Mouse (Mus musculus) kidney, embryonic 14.5 days (tissue): ENCODE results near the gene Mrgprd. TPM values are rescaled to one million over a fixed set of nuclear protein-coding genes. Genes with fewer than 3 reads are reported as not detected.

Experiments used
- ATAC-seq: fragments of 200-750 bp; cut with Nextera tagmentation; 2 replicates; pipeline ENCODE4 v1.8.0; 2017; ENCODE audit warnings: moderate number of reproducible peaks, mild to moderate bottlenecking, moderate TSS enrichment, moderate library complexity; ENCODE audit not compliant: low FRiP score, low TSS enrichment
- H3K27ac ChIP-seq: fragments of 300-500 bp; sonication (generic); 2 replicates; pipeline ENCODE4 v1.5.1; 2014; ENCODE audit warnings: low read depth, mild to moderate bottlenecking, low read length, moderate library complexity, mixed read lengths
- H3K27me3 ChIP-seq: fragments of 300-500 bp; sonication (generic); 2 replicates; pipeline ENCODE4 v1.6.1; 2014; ENCODE audit warnings: mild to moderate bottlenecking, low read length; ENCODE audit not compliant: control insufficient read depth, insufficient read depth
- H3K36me3 ChIP-seq: fragments of 300-500 bp; sonication (generic); 2 replicates; pipeline ENCODE4 v1.6.1; 2014; ENCODE audit warnings: low read length, mixed read lengths; ENCODE audit not compliant: control insufficient read depth, insufficient read depth
- H3K4me1 ChIP-seq: fragments of 300-500 bp; sonication (generic); 2 replicates; pipeline ENCODE4 v1.6.1; 2014; ENCODE audit warnings: low read length, mixed read lengths; ENCODE audit not compliant: control insufficient read depth, insufficient read depth
- H3K4me2 ChIP-seq: fragments of 300-500 bp; sonication (generic); replicated peaks from 2 replicates; pipeline ENCODE4 v1.6.1; 2014; ENCODE audit warnings: low read depth, mild to moderate bottlenecking, low read length
- H3K4me3 ChIP-seq: fragments of 300-500 bp; sonication (generic); 2 replicates; pipeline ENCODE4 v1.5.1; 2014; ENCODE audit warnings: mild to moderate bottlenecking, low read length
- H3K9ac ChIP-seq: fragments of 300-500 bp; sonication (generic); 2 replicates; pipeline ENCODE4 v1.6.1; 2014; ENCODE audit warnings: low read depth, mild to moderate bottlenecking, low read length, moderate library complexity
- H3K9me3 ChIP-seq: fragments of 300-500 bp; sonication (generic); 2 replicates; pipeline ENCODE4 v1.6.1; 2016; ENCODE audit warnings: low read length; ENCODE audit not compliant: control insufficient read depth
- WGBS: fragments of 180-500 bp; shearing (Covaris S2); extraction: QIAGEN DNeasy Blood & Tissue Kit; methylation state at CpG from one replicate; pipeline ENCODE4 v1.1.7; 2014; 5-methylcytosine and 5-hydroxymethylcytosine counted together
- polyA plus RNA-seq: library from polyadenylated mRNA; unstranded; fragments of >200 nt; fragmentation: Nextera tagmentation; extraction: Ambion mirVana; gene quantifications from 2 replicates; pipeline ENCODE4 v1.2.1, GENCODE M21; 2014

The Mrgprd gene
- polyA plus RNA-seq, 1 experiment from 2014 or later: not detected

DNA sequence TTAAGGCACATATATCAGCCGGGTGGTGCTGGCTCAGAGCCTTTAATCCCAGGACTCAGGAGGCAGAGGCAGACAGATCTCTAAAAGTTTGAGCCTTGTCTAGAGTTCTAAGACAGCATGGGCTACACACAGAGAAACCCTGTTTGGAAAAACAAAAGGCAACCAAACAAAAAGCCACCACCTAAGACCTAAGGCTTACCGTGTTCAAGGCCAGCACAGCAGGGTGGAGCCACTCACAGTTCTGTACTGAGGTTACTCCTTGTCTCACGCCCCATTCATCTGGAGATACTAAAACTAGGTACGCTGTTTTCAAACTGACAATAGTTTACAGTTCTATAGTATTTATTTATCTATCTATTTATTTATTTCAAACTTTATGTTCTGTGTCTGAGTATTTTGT lies 29.2 kb upstream of the Mrgprd start:
- no peaks in the 10 kb centered on the region for H3K36me3 ChIP-seq
- ATAC-seq: no peak
- H3K27ac ChIP-seq: no peak overlapping the region
- H3K9ac ChIP-seq: no peak overlapping the region
- H3K4me2 ChIP-seq: no peak overlapping the region
- WGBS: 88% methylated on average over 4 of the region's 4 CpGs
- H3K4me1 ChIP-seq: peaks cover 20% of the 10 kb centered on the region
- no peaks in the 10 kb centered on the region for H3K27me3 ChIP-seq
- no peaks in the 10 kb centered on the region for H3K9me3 ChIP-seq
- H3K4me3 ChIP-seq: no peak overlapping the region

DNA sequence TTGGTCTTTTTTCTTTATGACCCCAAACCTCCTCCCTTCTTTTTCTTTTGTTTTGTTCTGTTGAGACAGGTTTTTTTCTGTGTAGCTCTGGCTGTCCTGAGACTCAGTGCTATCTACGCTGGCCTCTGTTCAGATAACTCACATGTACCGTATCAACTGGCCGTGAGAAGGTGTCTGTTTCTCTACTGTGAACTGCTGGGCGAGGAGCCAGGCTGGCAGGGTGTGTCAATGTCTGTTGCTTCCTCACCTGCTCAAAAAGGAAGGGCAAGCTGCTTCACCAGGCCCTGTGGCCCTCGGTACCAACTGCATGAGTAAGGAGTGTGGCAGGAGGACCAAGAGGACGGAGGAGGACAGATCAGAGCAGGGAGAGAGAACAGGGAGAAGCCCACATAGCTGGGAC lies 27.2 kb upstream of the Mrgprd start:
- 80% methylated on average over 6 of the region's 6 CpGs for WGBS
- Histone ChIP-seq H3K36me3 (no peaks in the 10 kb centered on the region), H3K27me3 (no peaks in the 10 kb centered on the region), H3K9ac (no peak overlapping the region), H3K9me3 (no peaks in the 10 kb centered on the region), H3K4me2 (no peak overlapping the region), H3K4me1 (peaks cover 10% of the 10 kb centered on the region), H3K4me3 (no peak overlapping the region), H3K27ac (no peak overlapping the region)
- no peak for ATAC-seq

- H3K9me3 ChIP-seq: no peaks in the 10 kb centered on the region
- no peak overlapping the region for H3K4me2 ChIP-seq
- ATAC-seq: peak; percentile 60; the same call in 1 of the 2 replicates
- WGBS: 24% methylated on average over 5 of the region's 5 CpGs
- H3K27me3 ChIP-seq: no peaks in the 10 kb centered on the region
- 0 out of 2 replicates have a peak overlapping the region, but pooled peaks have one; percentile 23 for H3K9ac ChIP-seq
- H3K27ac ChIP-seq: no peak overlapping the region
- no peak overlapping the region for H3K4me3 ChIP-seq
- no peaks in the 10 kb centered on the region for H3K4me1 ChIP-seq
- H3K36me3 ChIP-seq: no peaks in the 10 kb centered on the region
These were observed 25.3 kb upstream of the Mrgprd start for GRCm38 (mm10) chr7:145289302-145289701.

GRCm38 (mm10) chr7:145291847-145292246 lies 22.8 kb upstream of the Mrgprd start:
- H3K9ac ChIP-seq: no peak overlapping the region
- 97% methylated on average over 2 of the region's 2 CpGs for WGBS

DNA sequence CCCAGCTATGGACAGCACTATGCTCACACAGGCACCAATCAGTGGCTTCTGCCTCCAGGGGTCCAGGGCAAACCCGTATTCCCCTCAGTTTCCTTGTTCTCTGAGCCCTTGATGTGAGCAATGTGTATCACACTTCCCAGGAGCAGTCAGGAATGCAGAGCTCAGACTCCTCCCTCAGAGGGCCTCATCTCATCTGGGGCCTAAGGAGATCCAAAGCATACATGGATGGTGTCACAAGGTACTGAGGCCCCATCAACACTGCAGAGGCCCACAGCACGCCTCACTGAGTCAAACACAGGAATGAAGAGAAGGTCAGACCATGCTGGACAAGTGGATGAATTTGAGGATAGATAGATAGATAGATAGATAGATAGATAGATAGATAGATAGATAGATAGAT lies 21.9 kb upstream of the Mrgprd start:
- Histone ChIP-seq H3K4me3 (no peak overlapping the region), H3K9me3 (no peaks in the 10 kb centered on the region), H3K36me3 (no peaks in the 10 kb centered on the region), H3K27me3 (no peaks in the 10 kb centered on the region), H3K4me1 (no peaks in the 10 kb centered on the region), H3K4me2 (no peak overlapping the region), H3K9ac (no peak overlapping the region), H3K27ac (no peak overlapping the region)
- no peak for ATAC-seq
- 55% methylated on average over 2 of the region's 2 CpGs for WGBS

More at GRCm38 (mm10) chr7:145291847-145292246, 22.8 kb upstream of the Mrgprd start:
- H3K9me3 ChIP-seq: no peaks in the 10 kb centered on the region
- H3K4me1 ChIP-seq: no peaks in the 10 kb centered on the region
- H3K27ac ChIP-seq: no peak overlapping the region
- H3K4me2 ChIP-seq: no peak overlapping the region
- no peaks in the 10 kb centered on the region for H3K27me3 ChIP-seq
- no peak for ATAC-seq
- no peak overlapping the region for H3K4me3 ChIP-seq
- H3K36me3 ChIP-seq: no peaks in the 10 kb centered on the region

GRCm38 (mm10) chr7:145293859-145294258 lies 20.8 kb upstream of the Mrgprd start:
- no peak overlapping the region for H3K27ac ChIP-seq
- H3K4me1 ChIP-seq: no peaks in the 10 kb centered on the region
- H3K4me2 ChIP-seq: no peak overlapping the region
- no peak overlapping the region for H3K9ac ChIP-seq
- WGBS: 42% methylated on average over 6 of the region's 6 CpGs
- no peak for ATAC-seq
- H3K27me3 ChIP-seq: no peaks in the 10 kb centered on the region
- no peak overlapping the region for H3K4me3 ChIP-seq
- no peaks in the 10 kb centered on the region for H3K9me3 ChIP-seq
- no peaks in the 10 kb centered on the region for H3K36me3 ChIP-seq

- no peak for ATAC-seq
- H3K36me3 ChIP-seq: no peaks in the 10 kb centered on the region
- no peaks in the 10 kb centered on the region for H3K27me3 ChIP-seq
- no peak overlapping the region for H3K9ac ChIP-seq
- no peak overlapping the region for H3K27ac ChIP-seq
- no peak overlapping the region for H3K4me2 ChIP-seq
- peaks cover 10% of the 10 kb centered on the region for H3K4me1 ChIP-seq
- H3K4me3 ChIP-seq: no peak overlapping the region
- H3K9me3 ChIP-seq: no peaks in the 10 kb centered on the region
- WGBS: 55% methylated on average over 3 of the region's 3 CpGs
These were observed 15.8 kb upstream of the Mrgprd start for GRCm38 (mm10) chr7:145298666-145299490.

GRCm38 (mm10) chr7:145299562-145300320 lies 14.9 kb upstream of the Mrgprd start:
- ATAC-seq: no peak
- Histone ChIP-seq H3K9me3 (no peaks in the 10 kb centered on the region), H3K4me2 (no peak overlapping the region), H3K27ac (no peak overlapping the region), H3K27me3 (no peaks in the 10 kb centered on the region), H3K9ac (no peak overlapping the region), H3K4me1 (peaks cover 10% of the 10 kb centered on the region), H3K36me3 (no peaks in the 10 kb centered on the region), H3K4me3 (no peak overlapping the region)
- WGBS: 66% methylated on average over 7 of the region's 7 CpGs
